Mouse (Mus musculus) gastrocnemius, adult 18-20 months (tissue): ENCODE results near the gene Trim10. TPM values are rescaled to one million over a fixed set of nuclear protein-coding genes. Genes with fewer than 3 reads are reported as not detected.

ENCODE experiments used
- DNase-seq: peaks from one replicate; pipeline ENCODE4 v3.0.0; 2021; ENCODE audit warnings: low spot score
- total RNA-seq, 2 experiments: library from RNA; stranded (reverse); gene quantifications; 2 replicates each; pipeline ENCODE4 v1.2.3; 2021

The Trim10 gene
- total RNA-seq, 2 experiments from 2014 or later = not detected

- no peak for DNase-seq
These were observed 42.7 kb downstream of the Trim10 start for GRCm38 (mm10) chr17:36912031-36912430.

GRCm38 (mm10) chr17:36914108-36914507, 44.7 kb downstream of the Trim10 start:
- peak; percentile 64 for DNase-seq

GRCm38 (mm10) chr17:36915076-36915475, 45.7 kb downstream of the Trim10 start:
- peak; percentile 24 for DNase-seq

- no peak for DNase-seq
These were observed 50.9 kb downstream of the Trim10 start for GRCm38 (mm10) chr17:36920239-36920638.

- no peak for DNase-seq
These were observed 53.3 kb downstream of the Trim10 start for GRCm38 (mm10) chr17:36922715-36923114.

- no peak for DNase-seq
These were observed 54.1 kb downstream of the Trim10 start for GRCm38 (mm10) chr17:36923491-36923890.

Other genes starting within 250 kb of the Trim10 start
- gene H2-M9, start 226.9 kb upstream of the Trim10 start, total RNA-seq = not detected
- gene H2-M1, start 197.4 kb upstream of the Trim10 start, total RNA-seq = not detected
- not detected for gene H2-M10.5, start 96.7 kb upstream of the Trim10 start, total RNA-seq
- not detected for gene H2-M10.6, start 57.4 kb upstream of the Trim10 start, total RNA-seq
- 10 to 100 TPM; 18.4 to 18.7 TPM for gene Trim26, start 32.4 kb upstream of the Trim10 start, total RNA-seq
- not detected for gene Trim15, start 2.4 kb upstream of the Trim10 start, total RNA-seq
- gene Trim40, start 20.5 kb downstream of the Trim10 start, total RNA-seq = not detected
- not detected for gene Trim31, start 28.5 kb downstream of the Trim10 start, total RNA-seq
- gene Rnf39, start 73.3 kb downstream of the Trim10 start, total RNA-seq = under 1 TPM; 0.23 to 0.24 TPM
- 10 to 100 TPM; 58.9 to 65.9 TPM for gene Ppp1r11, start 82.2 kb downstream of the Trim10 start, total RNA-seq
- 10 to 100 TPM; 21.9 to 22.1 TPM for gene Znrd1, start 89.0 kb downstream of the Trim10 start, total RNA-seq
- gene Znrd1as, start 89.0 kb downstream of the Trim10 start, total RNA-seq = 10 to 100 TPM; 26.5 to 26.6 TPM
- under 1 TPM in 1 of 2 experiments, not detected in 1; 0.37 TPM for gene 2410137M14Rik, start 111.7 kb downstream of the Trim10 start, total RNA-seq
- not detected for gene H2-M5, start 120.0 kb downstream of the Trim10 start, total RNA-seq
- gene Zfp57, start 131.6 kb downstream of the Trim10 start, total RNA-seq = not detected
- not detected for gene Mog, start 153.8 kb downstream of the Trim10 start, total RNA-seq
- 1 to 10 TPM; 5.5 to 8.2 TPM for gene Gabbr1, start 176.4 kb downstream of the Trim10 start, total RNA-seq
- gene Olfr90, start 218.9 kb downstream of the Trim10 start, total RNA-seq = not detected
- gene Olfr91, start 228.7 kb downstream of the Trim10 start, total RNA-seq = not detected